Mouse (Mus musculus) hindbrain, embryonic 12.5 days (tissue): Measurements from ENCODE around the gene Picalm. TPM values are rescaled to one million over a fixed set of nuclear protein-coding genes. Genes with fewer than 3 reads are reported as not detected.
A peak's percentile ranks its signal among the peaks of the same experiment; 100 is the strongest.
"Not testable (repeated sequence)": the region's sequence is repeated elsewhere in the genome, so short reads cannot be mapped to it uniquely, and the experiment has no call there.

ENCODE experiments used
- ATAC-seq: fragments of 200-750 bp; cut with Nextera tagmentation; 2 replicates; pipeline ENCODE4 v1.8.0; 2017; ENCODE audit warnings: moderate TSS enrichment; ENCODE audit not compliant: low FRiP score
- H3K27ac ChIP-seq: fragments of 300-500 bp; sonication (generic); 2 replicates; pipeline ENCODE4 v1.5.1; 2016; ENCODE audit warnings: mild to moderate bottlenecking
- H3K27me3 ChIP-seq: fragments of 300-500 bp; sonication (generic); 2 replicates; pipeline ENCODE4 v1.6.1; 2016; ENCODE audit warnings: mild to moderate bottlenecking
- H3K36me3 ChIP-seq: fragments of 300-500 bp; sonication (generic); 2 replicates; pipeline ENCODE4 v1.6.1; 2016; ENCODE audit warnings: mild to moderate bottlenecking
- H3K4me1 ChIP-seq: fragments of 300-500 bp; sonication (generic); 2 replicates; pipeline ENCODE4 v1.6.1; 2016
- H3K4me2 ChIP-seq: fragments of 300-500 bp; sonication (generic); replicated peaks from 2 replicates; pipeline ENCODE4 v1.6.1; 2016; ENCODE audit warnings: mild to moderate bottlenecking
- H3K4me3 ChIP-seq: fragments of 300-500 bp; sonication (generic); 2 replicates; pipeline ENCODE4 v1.5.1; 2016; ENCODE audit warnings: mild to moderate bottlenecking
- H3K9ac ChIP-seq: fragments of 300-500 bp; sonication (generic); 2 replicates; pipeline ENCODE4 v1.6.1; 2016; ENCODE audit warnings: mild to moderate bottlenecking, moderate library complexity
- H3K9me3 ChIP-seq: fragments of 300-500 bp; sonication (generic); replicated peaks from 2 replicates; pipeline ENCODE4 v1.6.1; 2016; ENCODE audit warnings: mild to moderate bottlenecking
- WGBS: fragments of 180-500 bp; shearing (Covaris S2); methylation state at CpG from one replicate; pipeline ENCODE4 v1.1.7; 2016; 5-methylcytosine and 5-hydroxymethylcytosine counted together
- polyA plus RNA-seq: library from polyadenylated mRNA; unstranded; fragments of >200 nt; fragmentation: Nextera tagmentation; extraction: Ambion mirVana; gene quantifications from 2 replicates; pipeline ENCODE4 v1.2.1, GENCODE M21; 2016

Gene Picalm
- polyA plus RNA-seq, 1 experiment from 2014 or later = 44.8 TPM

DNA sequence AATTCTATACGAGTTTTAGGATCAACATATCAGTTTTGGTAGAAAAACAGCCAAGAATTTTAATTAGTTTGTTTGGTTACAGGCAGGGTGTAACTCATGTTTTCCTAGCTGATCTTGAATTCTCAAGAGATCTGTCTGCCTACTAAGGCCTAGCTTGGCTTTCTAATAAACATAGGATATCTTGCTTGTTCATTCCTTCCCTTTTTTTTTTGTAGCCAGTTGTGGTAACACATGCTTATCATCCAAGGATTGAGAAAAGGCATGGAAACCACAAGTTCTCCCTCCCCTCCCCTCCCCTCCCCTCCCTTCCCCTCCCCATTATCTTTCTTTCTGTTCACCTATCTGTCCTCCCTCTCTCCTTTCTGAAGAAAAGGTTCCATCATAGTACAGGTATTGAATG, 36.0 kb downstream of the Picalm start:
- no peak overlapping the region for H3K4me3 ChIP-seq
- no peaks in the 10 kb centered on the region for H3K27me3 ChIP-seq
- no peaks in the 10 kb centered on the region for H3K9me3 ChIP-seq
- peaks cover 33% of the 10 kb centered on the region for H3K36me3 ChIP-seq
- H3K4me1 ChIP-seq = no peaks in the 10 kb centered on the region
- no peak overlapping the region for H3K4me2 ChIP-seq
- 80% methylated on average over 1 of the region's 1 CpGs for WGBS
- ATAC-seq = no peak
- no peak overlapping the region for H3K9ac ChIP-seq
- no peak overlapping the region for H3K27ac ChIP-seq

DNA sequence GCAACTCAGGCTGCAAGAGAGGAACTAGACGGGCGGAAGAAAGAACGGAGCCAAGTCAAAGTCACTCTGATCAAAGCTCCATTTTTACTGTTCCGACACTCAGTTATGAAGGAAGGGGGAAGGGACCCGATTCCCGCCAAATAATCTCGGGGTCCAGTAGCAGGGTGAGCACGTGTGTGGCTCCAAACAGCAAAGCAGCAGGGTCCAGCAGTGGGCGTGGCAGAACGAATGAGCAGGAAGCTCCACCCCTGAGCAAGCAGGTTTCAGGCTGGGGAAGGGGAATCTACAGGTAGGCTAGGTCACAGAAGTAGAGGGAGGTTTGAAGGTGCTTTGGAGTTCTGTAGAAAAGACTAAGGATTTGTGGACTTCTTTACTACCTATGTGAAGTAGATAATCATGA, 37.8 kb downstream of the Picalm start:
- H3K36me3 ChIP-seq = peaks cover 26% of the 10 kb centered on the region
- H3K4me1 ChIP-seq, H3K27ac ChIP-seq, H3K9me3 ChIP-seq, H3K4me2 ChIP-seq, H3K27me3 ChIP-seq, ATAC-seq, H3K9ac ChIP-seq, H3K4me3 ChIP-seq: not testable (repeated sequence)
- WGBS = 88% methylated on average over 10 of the region's 10 CpGs

DNA sequence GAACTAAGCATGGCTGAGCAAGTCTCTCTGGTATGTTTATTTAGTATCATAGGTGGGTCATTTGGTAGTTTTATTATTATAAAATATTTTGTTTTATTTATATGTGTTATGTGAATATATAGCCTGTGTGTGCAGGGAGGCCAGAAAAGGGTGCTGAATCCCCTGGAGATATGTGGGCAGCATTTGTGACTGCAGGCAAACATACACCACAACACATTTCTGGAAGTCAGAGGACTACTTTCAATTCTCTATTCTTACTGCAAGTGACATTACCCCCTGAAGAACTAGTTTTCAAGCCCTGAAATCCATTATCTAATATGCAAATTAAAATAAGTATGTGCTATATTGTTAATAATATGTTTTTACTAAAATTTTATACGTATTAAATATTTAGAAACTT, 43.8 kb downstream of the Picalm start:
- H3K27me3 ChIP-seq = no peaks in the 10 kb centered on the region
- ATAC-seq = no peak
- H3K9ac ChIP-seq = no peak overlapping the region
- no peaks in the 10 kb centered on the region for H3K9me3 ChIP-seq
- 100% methylated on average over 1 of the region's 1 CpGs for WGBS
- H3K4me1 ChIP-seq = no peaks in the 10 kb centered on the region
- H3K4me3 ChIP-seq = no peak overlapping the region
- peaks cover 36% of the 10 kb centered on the region for H3K36me3 ChIP-seq
- no peak overlapping the region for H3K4me2 ChIP-seq
- no peak overlapping the region for H3K27ac ChIP-seq

DNA sequence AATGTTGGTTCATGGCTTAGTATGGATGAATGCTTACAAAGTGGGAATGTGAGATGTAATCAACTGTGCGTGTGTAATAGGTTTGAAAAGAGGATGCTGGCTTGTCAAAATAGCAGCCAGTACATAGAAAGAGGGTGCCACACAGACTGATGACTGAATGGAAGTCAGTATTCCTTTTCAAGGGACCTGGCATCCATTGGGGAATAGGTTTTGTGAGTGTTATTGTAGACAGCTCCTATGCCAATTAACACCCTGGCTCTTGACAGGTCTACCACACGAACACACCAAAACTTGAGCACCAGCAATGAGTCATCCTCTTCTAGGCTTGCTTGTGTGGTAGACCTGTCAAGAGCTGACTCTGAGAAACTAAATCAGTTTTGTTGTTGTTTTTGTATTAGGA, 45.6 kb downstream of the Picalm start:
- no peak for ATAC-seq
- Histone ChIP-seq H3K4me3 (no peak overlapping the region), H3K27ac (no peak overlapping the region), H3K27me3 (no peaks in the 10 kb centered on the region), H3K36me3 (peaks cover 36% of the 10 kb centered on the region), H3K4me1 (no peaks in the 10 kb centered on the region), H3K4me2 (no peak overlapping the region), H3K9me3 (no peaks in the 10 kb centered on the region), H3K9ac (no peak overlapping the region)
- WGBS = 84% methylated on average over 2 of the region's 2 CpGs

DNA sequence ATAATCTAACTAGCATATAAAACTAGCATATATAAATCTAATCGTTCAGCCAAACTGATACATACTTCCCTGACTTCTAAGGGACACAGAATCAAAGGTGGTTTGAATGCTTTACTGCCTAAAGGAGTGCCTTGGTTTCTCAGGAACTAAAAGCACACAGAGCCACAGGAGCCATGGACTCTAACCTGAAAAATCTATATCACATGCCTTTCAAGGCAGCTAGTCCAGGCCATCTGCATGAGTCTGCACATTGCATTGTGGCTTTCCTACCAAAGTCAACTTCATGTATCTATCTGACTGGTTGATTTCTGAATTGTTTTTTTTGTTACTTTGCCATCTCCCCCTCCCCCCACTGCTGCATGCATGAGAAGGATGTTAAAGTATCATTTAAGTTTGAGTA, 50.6 kb downstream of the Picalm start:
- 98% methylated on average over 1 of the region's 1 CpGs for WGBS

DNA sequence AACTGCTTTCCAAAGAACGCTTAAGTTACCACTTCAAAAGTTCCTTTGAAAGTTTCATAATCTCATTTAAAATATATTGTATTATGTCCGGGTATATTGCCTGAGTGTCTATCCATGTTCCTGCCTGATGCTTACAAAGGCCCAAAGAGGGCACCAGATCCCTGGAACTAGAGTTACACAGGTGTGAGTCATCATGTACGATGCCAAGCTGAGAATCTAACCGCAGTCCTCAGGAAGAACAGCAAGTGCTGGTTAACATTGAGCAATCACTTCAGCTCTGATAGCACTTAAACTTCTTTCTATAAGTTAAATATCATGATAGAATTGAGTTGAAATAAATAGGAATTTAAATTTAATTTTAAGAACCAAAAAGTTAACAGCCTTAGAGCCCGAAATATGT, 70.2 kb downstream of the Picalm start:
- Histone ChIP-seq H3K4me2 (no peak overlapping the region), H3K36me3 (peaks cover 25% of the 10 kb centered on the region), H3K9me3 (no peaks in the 10 kb centered on the region), H3K27me3 (no peaks in the 10 kb centered on the region), H3K9ac (no peak overlapping the region), H3K4me3 (no peak overlapping the region), H3K4me1 (no peaks in the 10 kb centered on the region), H3K27ac (no peak overlapping the region)
- ATAC-seq = no peak
- 95% methylated on average over 5 of the region's 5 CpGs for WGBS

More for the DNA sequence above, 50.6 kb downstream of the Picalm start:
- Histone ChIP-seq H3K9me3 (no peaks in the 10 kb centered on the region), H3K4me2 (no peak overlapping the region), H3K9ac (no peak overlapping the region), H3K36me3 (peaks cover 21% of the 10 kb centered on the region), H3K4me3 (no peak overlapping the region), H3K4me1 (no peaks in the 10 kb centered on the region), H3K27ac (no peak overlapping the region), H3K27me3 (no peaks in the 10 kb centered on the region)
- ATAC-seq = no peak

DNA sequence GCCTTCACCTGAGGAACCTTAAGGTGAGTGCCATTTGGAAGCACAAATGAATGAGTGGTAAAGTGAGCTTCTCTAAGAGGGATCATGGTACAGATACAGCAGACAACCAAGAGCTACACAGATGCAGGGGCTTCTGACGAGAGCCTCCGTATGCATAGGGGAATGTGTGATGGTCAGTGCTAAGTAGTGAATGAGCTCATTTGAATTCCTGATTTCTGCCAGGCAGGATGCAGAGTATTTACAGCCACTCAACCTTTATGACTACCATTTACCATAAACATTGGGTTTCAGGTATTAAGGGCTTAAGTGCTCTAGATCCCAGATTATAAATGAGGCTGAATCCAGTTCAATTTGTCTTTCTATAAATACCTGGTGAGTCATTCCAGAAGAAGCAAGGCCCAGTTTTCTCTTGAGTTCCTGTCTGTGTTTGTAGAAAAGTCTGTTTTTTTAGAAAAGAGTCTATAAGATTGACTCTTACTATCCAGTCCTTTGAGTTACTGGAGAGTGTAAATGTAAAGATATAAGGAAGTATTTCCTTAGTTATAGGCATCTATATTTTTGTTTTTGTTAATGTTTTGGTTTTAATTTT, 72.0 kb downstream of the Picalm start:
- Histone ChIP-seq H3K9me3 (no peaks in the 10 kb centered on the region), H3K4me2 (no peak overlapping the region), H3K4me3 (no peak overlapping the region), H3K4me1 (no peaks in the 10 kb centered on the region), H3K36me3 (peaks cover 19% of the 10 kb centered on the region), H3K27ac (no peak overlapping the region), H3K9ac (no peak overlapping the region), H3K27me3 (no peaks in the 10 kb centered on the region)
- WGBS = 91% methylated on average over 2 of the region's 2 CpGs
- no peak for ATAC-seq

DNA sequence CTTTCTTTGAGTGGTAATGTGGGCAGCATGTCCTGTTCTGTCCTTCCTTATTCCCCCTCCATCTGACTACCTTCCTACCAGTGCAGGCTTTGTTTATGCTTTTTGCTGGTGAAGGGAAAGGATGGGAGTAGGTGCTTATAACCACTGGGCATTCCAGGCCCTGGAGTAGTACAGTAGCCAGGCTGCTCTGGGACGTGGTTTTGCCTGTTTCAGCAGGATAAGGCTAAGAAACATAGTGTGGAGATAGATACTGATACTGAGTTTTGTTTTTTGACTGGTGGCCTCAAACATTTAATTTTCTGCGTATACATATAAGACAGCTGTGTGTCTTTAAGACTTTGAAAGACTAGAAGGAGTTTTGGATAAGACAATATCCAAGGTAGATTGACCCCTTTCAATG, 73.9 kb downstream of the Picalm start:
- no peak for ATAC-seq
- no peaks in the 10 kb centered on the region for H3K9me3 ChIP-seq
- no peak overlapping the region for H3K9ac ChIP-seq
- H3K27ac ChIP-seq = no peak overlapping the region
- peaks cover 24% of the 10 kb centered on the region for H3K36me3 ChIP-seq
- H3K4me2 ChIP-seq = no peak overlapping the region
- WGBS = 94% methylated on average over 2 of the region's 2 CpGs
- H3K27me3 ChIP-seq = no peaks in the 10 kb centered on the region
- H3K4me3 ChIP-seq = no peak overlapping the region
- no peaks in the 10 kb centered on the region for H3K4me1 ChIP-seq

DNA sequence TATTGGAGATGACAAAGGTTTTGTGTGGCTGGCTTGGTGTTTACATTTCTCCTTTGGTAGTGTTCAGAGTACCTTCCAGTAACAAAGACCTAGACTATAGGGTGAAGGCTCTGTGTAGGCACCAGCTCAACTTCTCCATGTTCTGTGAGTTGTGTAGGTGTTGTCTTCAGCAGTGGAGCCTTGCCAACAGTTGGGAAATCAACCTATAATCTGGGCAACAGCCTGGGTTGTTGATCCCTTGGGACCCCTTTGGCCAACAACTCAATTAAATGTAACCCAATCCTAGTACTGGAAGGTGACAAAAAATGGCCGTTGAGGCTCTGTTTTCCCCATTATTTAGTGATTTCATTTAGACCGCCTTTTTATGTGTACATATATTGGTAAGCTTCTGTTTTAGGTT, 80.1 kb downstream of the Picalm start:
- Histone ChIP-seq H3K4me3 (no peak overlapping the region), H3K27me3 (no peaks in the 10 kb centered on the region), H3K27ac (no peak overlapping the region), H3K4me1 (no peaks in the 10 kb centered on the region), H3K9ac (no peak overlapping the region), H3K9me3 (no peaks in the 10 kb centered on the region), H3K36me3 (peaks cover 21% of the 10 kb centered on the region), H3K4me2 (no peak overlapping the region)
- no peak for ATAC-seq
- 95% methylated on average over 2 of the region's 2 CpGs for WGBS

DNA sequence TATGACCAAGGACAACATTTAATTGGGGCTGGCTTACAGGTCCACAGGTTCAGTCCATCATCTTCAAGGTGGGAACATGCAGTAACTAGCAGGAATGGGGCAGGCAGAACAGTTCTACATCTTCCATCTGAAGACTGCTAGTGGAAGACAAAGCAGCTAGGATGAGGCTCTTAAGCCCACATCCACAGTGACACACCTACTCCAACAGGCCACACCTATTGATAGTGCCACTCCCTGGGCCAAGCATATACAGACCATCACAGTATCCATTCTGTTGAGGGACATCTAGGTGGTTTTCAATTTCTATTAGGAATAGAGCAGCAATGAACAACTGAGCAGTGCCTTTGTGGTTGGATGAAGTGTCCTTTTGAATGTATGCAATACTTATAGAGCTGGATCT, 80.9 kb downstream of the Picalm start:
- H3K27ac ChIP-seq = no peak overlapping the region
- no peak overlapping the region for H3K9ac ChIP-seq
- H3K9me3 ChIP-seq = no peaks in the 10 kb centered on the region
- no peak for ATAC-seq
- no peak overlapping the region for H3K4me2 ChIP-seq
- H3K27me3 ChIP-seq = no peaks in the 10 kb centered on the region
- H3K4me1 ChIP-seq = no peaks in the 10 kb centered on the region
- no peak overlapping the region for H3K4me3 ChIP-seq
- peaks cover 21% of the 10 kb centered on the region for H3K36me3 ChIP-seq

DNA sequence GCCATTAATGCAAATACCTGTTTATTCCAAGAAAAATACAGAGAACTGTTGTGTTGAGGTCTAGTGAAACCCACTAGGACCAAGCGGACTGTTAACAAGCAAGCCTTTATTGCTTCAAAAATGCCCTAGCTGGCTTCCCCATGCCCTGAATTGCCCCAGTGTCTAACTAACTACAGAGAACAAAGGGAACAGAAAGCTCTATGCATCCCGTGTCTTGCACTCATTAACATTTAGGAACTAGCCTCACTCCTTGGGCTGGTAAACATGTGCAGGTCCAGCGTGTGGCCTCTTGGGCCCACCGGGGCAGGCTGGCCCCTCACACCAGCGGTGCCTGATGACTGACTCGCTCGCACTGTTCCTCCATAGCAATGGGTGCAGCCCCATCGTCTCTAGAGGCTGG, 86.5 kb downstream of the Picalm start:
- no peaks in the 10 kb centered on the region for H3K36me3 ChIP-seq

DNA sequence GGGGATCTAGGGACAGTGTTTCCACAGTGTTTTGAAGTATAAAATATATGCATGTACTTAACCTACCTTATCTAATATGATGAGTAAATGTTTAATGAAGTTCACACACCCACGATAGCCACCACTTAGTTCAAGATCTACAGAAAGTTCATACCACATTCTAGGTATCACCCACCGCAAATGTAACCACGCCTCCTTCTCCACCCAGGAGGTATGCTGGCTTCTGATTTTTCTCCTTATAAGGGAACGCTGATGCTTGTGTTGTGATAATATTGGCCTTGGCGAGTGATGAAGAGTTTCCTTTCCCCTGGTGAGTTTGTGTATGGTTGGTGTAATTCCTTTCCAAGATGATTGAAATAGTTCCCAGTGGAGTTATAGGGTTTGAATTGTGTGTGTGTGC, 88.1 kb downstream of the Picalm start:
- no peak overlapping the region for H3K27ac ChIP-seq
- ATAC-seq = no peak
- WGBS = 84% methylated on average over 5 of the region's 5 CpGs
- no peak overlapping the region for H3K9ac ChIP-seq
- H3K4me2 ChIP-seq = no peak overlapping the region
- no peaks in the 10 kb centered on the region for H3K36me3 ChIP-seq
- no peaks in the 10 kb centered on the region for H3K9me3 ChIP-seq
- no peak overlapping the region for H3K4me3 ChIP-seq
- no peaks in the 10 kb centered on the region for H3K27me3 ChIP-seq
- peaks cover 4% of the 10 kb centered on the region; the same call in 1 of the 2 replicates for H3K4me1 ChIP-seq

More for the DNA sequence above, 86.5 kb downstream of the Picalm start:
- Histone ChIP-seq H3K9ac (no peak overlapping the region), H3K4me3 (no peak overlapping the region), H3K27me3 (no peaks in the 10 kb centered on the region), H3K4me2 (no peak overlapping the region), H3K9me3 (no peaks in the 10 kb centered on the region), H3K4me1 (peaks cover 4% of the 10 kb centered on the region; the same call in 1 of the 2 replicates), H3K27ac (no peak overlapping the region)
- peak; percentile 35; the same call in 1 of the 2 replicates for ATAC-seq
- WGBS = 58% methylated on average over 8 of the region's 8 CpGs

DNA sequence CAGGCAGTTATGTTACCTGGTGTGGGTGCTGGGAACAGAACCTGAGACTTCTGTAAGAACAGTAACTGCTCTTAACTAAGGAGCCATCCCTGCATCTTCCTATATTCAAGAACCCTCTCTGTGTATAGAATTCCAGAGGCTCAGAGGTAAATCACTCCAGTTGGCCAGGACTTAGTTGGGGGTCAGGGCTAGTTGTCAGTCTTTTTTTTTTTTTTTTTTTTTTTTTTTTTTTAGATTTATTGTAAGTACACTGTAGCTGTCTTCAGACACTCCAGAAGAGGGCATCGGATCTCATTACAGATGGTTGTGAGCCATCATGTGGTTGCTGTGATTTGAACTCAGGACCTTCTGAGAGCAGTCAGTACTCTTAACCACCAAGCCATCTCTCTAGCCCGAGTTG, 91.5 kb downstream of the Picalm start:
- H3K27ac ChIP-seq = no peak overlapping the region
- no peak overlapping the region for H3K4me2 ChIP-seq
- no peaks in the 10 kb centered on the region for H3K27me3 ChIP-seq
- WGBS = 85% methylated on average over 2 of the region's 2 CpGs
- no peaks in the 10 kb centered on the region for H3K36me3 ChIP-seq
- H3K9ac ChIP-seq = no peak overlapping the region
- peaks cover 2% of the 10 kb centered on the region; the same call in 1 of the 2 replicates for H3K4me1 ChIP-seq
- H3K4me3 ChIP-seq = no peak overlapping the region
- ATAC-seq = no peak
- no peaks in the 10 kb centered on the region for H3K9me3 ChIP-seq
